Mouse (Mus musculus): ENCODE data around the gene Mrps9.

DNA sequence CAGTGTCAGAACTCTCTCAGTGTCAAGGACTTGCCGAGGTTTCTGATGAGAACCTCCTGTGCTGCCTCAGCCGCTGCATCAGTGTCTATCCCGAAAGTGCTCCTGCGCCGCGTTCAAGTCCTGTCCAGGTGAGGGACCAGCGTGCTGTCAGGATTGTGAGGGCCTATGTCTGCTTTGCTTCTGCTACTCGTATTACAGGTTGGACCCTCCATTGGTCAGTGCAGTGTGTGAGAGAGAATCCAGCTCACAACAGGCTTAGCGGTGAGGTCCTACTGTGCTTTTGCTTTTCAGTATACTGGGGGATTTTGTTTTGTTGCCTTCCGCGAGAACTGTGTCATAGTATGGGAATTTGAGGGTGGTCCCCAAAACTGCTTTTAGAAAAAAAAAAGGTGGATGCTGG lies 36.8 kb downstream of the Mrps9 start:
- TF ChIP-seq CTCF (IDR thresholded peaks at IDR 0.05; ENCODE audit: low read depth) (no peak), EP300 (IDR thresholded peaks at IDR 0.05; ENCODE audit: low read depth) (no peak)
